Mouse (Mus musculus) thymus, adult 2 months (tissue): ENCODE results near the gene Ska3.
"Not testable (repeated sequence)": the region's sequence is repeated elsewhere in the genome, so short reads cannot be mapped to it uniquely, and the experiment has no call there.

ENCODE experiments used
- CTCF ChIP-seq: fragments of 200-500 bp; IDR thresholded peaks from 2 replicates; pipeline ENCODE4 v1.5.1; 2012; ENCODE audit warnings: mild to moderate bottlenecking, control low read depth, low read length, moderate library complexity, borderline replicate concordance; ENCODE audit not compliant: control insufficient read depth, poor library complexity, insufficient read depth; ENCODE audit errors: extremely low read depth
- POLR2A ChIP-seq: fragments of 200-500 bp; IDR thresholded peaks from 2 replicates; pipeline ENCODE4 v1.6.1; 2012; ENCODE audit warnings: mild to moderate bottlenecking, low read length, control low read depth, moderate library complexity; ENCODE audit not compliant: control insufficient read depth, poor library complexity, insufficient read depth; ENCODE audit errors: extremely low read depth

- not testable (repeated sequence) for TF ChIP-seq CTCF, POLR2A
These were observed 22.1 kb upstream of the Ska3 start for GRCm38 (mm10) chr14:57848061-57848460.
